3 mouse cellular contexts compared by ENCODE assay signal in the genomic region with DNA sequence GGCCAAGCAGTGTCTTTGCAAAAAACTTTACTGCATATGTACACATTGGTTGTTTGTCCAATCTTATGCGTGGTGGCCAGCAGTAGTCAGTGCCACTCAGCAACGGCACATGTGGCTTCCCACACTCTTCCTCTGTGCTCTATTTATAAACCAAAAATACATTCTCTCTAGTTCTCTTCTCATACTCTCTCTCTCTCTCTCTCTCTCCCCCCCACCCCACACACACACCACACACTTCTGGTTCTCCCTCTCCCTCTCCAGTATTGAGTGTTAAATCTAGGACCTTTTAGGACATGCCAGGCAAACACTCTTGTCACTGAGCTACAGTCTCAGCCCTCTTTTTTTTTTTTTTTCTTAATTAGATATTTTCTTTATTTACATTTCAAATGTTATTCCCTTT. TPM values are rescaled to one million over a fixed set of nuclear protein-coding genes. Genes with fewer than 3 reads are reported as not detected.
DNase-seq lines count a peak whose midpoint lies in the region; ATAC-seq lines count a peak whose summit lies in the region.

No protein-coding gene starts in this region.

- peak; percentile 54; the same call in 1 of the 2 replicates for ATAC-seq in common myeloid progenitor, adult 5-6 weeks (replicated peaks; ENCODE audit: low read depth, poor library complexity, severe bottlenecking)
- 0 out of 2 replicates have a peak, but pooled peaks have one; percentile 37 for ATAC-seq in megakaryocyte progenitor cell, adult 5-6 weeks (replicated peaks; ENCODE audit: poor library complexity)

- DNase-seq in 416B (ENCODE audit: low read depth), result peak; percentile 74

RNA-seq across cellular contexts. Expression of a gene that starts 23.3 kb away (rescaled TPM):
- 152 and 154 TPM in 2 replicates for total RNA-seq in common myeloid progenitor, adult 5-6 weeks (2017)
- 134 and 154 TPM in 2 replicates for total RNA-seq in megakaryocyte progenitor cell, adult 5-6 weeks (2015)
- total RNA-seq in megakaryocyte progenitor cell, adult 5-6 weeks (2017), result 87.5 and 93.1 TPM in 2 replicates
